Mouse (Mus musculus): ENCODE results near the gene Sap30bp.

- TF ChIP-seq CTCF (IDR thresholded peaks at IDR 0.05; ENCODE audit: low read depth, low read length) (no peak), POLR2A (IDR thresholded peaks at IDR 0.05; ENCODE audit: borderline replicate concordance, low read depth, low read length) (no peak)
Observed at GRCm38 (mm10) chr11:116010948-116011347, 77.9 kb downstream of the Sap30bp start.
